Mouse (Mus musculus): Measurements from ENCODE around the gene Zer1. TPM values are rescaled to one million over a fixed set of nuclear protein-coding genes. Genes with fewer than 3 reads are reported as not detected.

Gene Zer1
- total RNA-seq, 2 experiments from 2014 or later: 80.8 to 88.0 TPM

DNA sequence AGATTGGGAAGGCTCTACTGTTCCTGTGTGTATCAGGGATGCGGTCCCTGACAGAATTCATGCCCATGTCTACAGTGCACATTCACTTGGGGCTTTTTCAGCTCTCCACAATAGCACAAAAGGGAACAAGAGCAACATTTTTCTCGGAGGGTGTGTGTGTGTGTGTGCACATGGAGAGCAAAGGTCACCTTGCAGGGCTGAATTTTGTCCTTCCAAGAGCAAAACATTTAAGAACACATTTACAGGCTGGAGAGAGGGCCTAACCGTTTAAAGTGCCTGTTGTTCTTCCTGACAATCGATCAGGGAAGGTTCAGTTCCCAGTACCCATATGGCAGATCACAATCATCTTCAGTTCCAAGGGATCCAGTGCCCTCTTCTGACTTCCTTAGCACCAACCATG is 5.8 kb upstream of the Zer1 start:
- intact Hi-C loops (cut with DNase I): no loop called here

DNA sequence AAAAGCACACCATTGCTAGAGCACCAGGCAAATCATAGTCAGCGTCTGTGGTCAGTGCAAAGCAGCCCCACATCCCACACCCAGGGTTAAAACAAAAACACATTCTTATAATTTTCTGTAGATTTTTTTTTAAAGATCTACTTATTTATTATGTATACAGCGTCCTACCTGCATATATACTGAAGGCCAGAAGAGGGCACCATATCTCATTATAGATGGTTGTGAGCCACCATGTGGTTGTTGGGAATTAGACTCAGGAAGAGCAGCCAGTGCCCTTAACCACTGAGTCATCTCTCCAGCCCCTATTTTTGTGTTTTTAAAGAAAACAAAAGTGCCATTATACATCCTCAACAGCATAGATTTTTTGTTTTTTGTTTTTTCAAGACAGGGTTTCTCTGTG is 4.4 kb upstream of the Zer1 start:
- no peak for DNase-seq
- intact Hi-C loops (cut with DNase I): no loop called here

More for the DNA sequence above, 5.8 kb upstream of the Zer1 start:
- DNase-seq: no peak

DNA sequence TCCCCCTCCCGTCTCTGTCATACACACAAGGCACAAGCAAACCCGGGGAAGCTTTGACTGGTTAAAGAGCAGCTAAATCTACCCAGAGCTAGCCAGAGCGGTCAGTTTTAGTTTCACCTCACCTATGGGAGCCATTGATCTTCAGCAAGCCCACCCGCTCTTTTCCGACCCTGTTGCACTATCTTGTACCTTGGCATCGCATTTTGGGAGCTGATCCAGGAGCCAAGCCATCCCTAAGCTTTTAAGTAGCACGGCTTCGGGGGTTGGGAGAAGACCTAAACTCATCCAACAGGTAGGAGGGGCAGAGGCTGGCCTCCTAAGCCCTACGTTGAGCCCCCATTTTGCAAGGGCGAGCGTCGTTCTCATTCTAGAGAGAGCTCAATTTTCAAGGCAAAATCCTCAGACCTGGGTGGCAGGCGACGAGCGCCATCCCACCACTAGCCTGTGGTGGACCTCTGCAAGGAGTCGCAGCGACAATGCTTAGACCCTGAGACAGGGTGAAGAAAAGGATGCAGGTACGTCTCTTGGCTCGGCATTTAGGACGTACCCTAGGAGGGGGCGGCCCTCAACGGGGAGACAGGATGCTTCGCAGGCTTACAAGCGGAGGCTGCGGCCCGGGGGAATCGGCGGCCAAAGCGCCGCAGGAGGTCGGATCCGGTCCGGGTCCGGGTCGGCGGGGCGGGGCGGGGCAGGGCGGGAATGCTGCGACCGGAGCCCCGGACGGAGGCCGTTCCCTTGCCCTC is 485 bp downstream of the Zer1 start:
- DNase-seq: peak; percentile 19
- intact Hi-C loops (cut with DNase I): no loop called here

DNA sequence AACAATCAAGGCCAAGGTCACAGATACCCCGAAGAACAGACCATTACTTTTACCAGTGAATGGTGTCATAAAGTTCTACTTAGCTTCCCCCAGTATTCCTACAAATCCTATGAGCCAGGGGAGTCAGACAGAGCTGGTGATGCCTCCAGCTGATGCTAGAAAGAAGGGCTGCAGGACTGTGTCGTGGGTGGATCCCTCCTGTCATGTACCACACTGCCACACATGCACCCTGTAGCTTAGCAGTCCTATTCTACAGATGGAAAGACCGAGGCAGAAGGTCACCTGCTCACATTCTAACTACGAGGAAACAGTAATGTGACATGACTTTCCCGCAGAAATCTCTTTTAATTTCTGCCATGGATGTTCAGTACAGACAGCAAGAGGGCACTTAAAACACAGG is 1.6 kb downstream of the Zer1 start:
- intact Hi-C loops (cut with DNase I): no loop called here
- no peak for DNase-seq

DNA sequence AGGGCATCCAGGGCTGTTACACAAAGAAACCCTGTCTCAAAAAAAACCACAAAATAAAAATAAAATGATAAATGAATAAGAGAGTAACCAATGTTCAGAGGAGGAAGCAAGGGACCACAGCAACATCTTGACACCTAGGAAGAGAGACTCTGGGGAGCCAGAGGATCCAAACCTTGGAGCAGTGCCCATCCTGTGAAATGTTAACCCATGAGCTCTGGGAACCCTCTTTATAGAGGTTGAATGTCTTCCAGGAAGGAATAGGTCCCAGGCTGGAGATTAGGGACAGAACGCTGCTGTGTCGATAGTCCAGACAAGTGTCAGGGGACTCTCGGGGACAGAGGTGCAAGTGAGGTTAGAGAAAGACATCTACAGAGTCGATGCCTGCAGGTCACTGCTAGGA is 4.1 kb downstream of the Zer1 start:
- DNase-seq: no peak
- intact Hi-C loops (cut with DNase I): no loop called here

DNA sequence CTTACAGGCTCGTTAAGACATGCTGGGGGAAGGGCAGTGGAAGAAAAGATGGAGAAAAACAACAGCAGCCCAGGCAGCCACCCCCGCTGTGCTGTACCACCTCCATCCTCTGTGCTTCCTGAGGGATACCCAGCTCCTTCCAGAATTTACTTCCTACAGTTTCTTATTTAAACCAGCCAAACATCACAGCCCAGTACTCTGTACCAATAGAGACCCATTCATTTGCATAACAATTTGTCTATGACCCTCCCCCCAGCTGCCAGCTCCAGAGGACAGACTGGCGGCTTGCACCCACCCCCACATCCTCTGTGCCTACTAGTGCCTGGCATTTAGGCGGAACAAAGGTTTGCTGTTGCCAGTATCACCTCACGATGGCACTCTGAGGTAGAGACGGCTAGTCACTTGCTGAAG is 4.7 kb downstream of the Zer1 start:
- no peak for DNase-seq
- intact Hi-C loops (cut with DNase I): no loop called here

DNA sequence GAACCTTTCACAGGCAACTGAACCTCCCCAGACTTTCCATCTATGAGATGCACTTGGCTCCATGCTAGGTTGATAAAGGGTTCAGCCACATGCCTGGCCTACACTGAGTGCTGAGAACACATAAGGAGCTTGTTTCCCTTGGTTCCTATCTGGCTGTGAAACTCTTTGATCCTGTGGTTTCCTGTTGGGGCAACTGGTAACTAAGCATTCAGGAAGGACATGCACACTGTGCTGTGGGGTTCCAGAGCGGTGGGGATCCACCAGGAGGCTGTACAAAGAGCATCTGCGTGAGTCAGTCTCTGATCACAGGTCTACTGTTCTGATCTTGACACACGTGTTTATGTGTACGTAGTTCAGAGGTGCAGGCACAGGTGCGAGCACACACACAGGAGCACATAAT is 11.8 kb downstream of the Zer1 start:
- intact Hi-C loops (cut with DNase I): no loop called here
- no peak for DNase-seq

DNA sequence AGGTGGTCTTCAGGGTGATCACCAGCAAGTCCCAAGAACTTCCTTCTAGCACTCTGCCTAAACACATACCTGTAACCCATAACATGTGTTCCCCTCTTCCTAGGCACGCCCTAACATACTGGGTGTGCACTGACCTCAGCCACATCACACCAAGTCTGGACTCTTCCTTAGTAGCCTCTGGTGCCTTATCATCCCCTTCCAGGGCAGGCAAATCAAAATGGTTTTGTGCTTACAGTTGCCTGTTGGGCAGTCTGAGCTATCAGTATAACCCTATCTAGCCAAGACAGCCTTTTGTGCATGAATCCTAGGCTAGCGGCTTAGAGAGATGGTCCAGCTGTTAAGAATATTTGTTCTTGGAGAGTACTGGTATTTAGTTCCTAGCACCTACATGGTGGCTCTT is 12.9 kb downstream of the Zer1 start:
- intact Hi-C loops (cut with DNase I): no loop called here
- DNase-seq: no peak

DNA sequence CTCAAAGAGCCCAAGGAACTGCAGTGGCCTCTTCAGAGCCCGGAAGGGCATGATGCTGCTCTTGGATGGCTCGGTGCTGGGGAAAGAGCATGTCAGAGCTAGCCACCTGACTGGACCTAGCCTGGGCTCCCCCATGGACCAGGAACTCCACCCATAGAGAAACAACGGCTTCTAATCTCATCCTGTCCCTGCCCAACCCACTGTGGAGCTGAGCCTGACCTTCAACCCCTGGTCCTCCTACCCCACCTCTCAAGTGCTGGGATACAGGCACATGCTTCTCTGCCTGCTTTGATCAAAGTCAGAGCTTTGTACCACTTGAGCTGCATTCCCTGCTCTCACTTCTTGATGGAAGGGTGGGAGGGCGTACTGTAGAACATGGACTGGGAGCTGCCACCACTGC is 16.1 kb downstream of the Zer1 start:
- no peak for DNase-seq
- intact Hi-C loops (cut with DNase I): no loop called here

DNA sequence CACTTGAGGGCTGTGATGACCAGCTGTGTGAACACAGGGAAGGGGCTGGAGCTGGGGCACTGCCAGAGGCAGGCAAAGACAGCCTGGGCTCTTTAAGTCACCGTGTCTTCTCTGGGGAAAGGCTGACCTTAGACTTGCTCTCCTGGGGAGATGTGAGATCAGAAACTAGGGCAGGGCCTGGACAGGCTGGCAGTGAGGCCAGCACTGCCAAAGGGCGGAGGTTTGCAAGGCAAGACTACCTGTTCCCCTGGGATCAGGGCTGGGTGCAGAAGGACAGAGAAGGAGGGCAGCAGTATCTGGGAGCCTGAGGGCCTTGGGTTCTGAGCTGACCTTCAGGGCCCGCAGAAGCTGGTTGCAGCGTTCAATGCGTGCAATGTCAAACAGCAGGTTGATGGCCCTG is 16.7 kb downstream of the Zer1 start:
- intact Hi-C loops (cut with DNase I): no loop called here
- no peak for DNase-seq

DNA sequence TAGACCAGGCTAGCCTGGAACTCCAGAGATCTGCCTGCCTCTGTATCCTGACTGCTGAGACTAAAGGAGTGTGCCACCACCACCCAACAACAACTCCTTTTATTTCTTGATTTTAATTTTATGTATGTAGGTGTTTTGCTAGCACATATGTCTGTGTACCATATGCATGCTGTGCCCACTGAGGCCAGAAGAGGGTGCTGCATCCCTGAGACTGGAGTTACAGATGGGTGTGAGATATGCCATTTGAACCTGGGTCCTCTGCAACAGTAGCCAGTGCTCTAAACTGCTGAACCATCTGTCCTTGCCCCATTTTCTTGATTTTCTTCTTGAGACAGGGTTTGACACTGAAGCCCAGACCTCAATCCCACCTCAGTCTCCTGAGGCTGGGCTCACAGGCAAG is 18.0 kb downstream of the Zer1 start:
- DNase-seq: peak; percentile 46
- intact Hi-C loops (cut with DNase I): no loop called here

DNA sequence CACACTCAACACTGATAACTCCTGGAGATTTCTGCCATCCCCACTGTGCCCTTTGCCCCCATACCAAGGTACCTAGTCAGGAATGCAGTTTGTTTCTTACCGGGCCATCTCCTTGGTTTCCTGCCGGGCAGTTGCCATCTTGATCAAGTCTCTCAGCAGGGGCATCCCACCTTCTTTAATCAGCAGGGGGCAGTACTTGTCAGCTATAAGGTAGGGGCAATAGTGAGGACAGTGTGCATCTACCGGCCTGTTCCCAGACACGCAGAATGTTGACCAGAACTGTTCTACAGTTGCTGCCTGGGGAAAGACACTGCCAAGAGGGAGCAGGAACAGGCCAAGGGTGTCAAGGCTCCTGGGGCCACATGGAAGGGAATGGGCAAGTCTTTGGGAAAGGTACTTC is 24.2 kb downstream of the Zer1 start:
- DNase-seq: no peak
- intact Hi-C loops (cut with DNase I): no loop called here

DNA sequence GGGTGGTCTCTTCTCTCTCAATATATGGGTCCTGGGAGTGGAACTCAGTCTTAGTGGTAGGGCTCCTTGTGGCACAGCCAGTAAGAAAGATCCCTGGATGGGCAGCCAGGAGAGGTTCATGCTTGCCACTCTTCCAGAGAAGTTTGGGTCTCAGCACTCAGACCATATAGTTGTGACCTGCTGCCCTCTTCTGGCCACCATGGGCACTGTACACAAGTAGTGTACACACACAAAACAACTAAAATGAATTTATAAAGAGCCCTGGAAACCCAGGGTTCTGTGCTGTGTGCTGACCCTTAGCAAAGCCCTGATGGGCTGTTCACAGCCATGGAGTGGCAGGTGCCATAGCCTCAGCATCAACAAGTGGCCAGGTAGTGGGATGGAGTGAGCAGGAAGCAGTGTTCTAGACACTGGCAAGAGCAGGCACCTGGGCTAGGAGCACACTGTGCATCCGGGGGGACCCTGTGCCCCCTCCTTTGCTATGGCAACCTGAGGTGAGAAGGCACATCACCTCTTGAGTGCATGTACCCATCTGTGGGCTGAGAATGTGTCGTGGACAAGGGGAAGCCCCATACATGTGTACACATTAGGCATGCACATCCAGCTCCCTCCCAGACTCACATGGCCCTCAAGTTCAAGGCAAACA is 28.4 kb downstream of the Zer1 start:
- intact Hi-C loops (cut with DNase I): no loop called here
- peak; percentile 62 for DNase-seq

DNA sequence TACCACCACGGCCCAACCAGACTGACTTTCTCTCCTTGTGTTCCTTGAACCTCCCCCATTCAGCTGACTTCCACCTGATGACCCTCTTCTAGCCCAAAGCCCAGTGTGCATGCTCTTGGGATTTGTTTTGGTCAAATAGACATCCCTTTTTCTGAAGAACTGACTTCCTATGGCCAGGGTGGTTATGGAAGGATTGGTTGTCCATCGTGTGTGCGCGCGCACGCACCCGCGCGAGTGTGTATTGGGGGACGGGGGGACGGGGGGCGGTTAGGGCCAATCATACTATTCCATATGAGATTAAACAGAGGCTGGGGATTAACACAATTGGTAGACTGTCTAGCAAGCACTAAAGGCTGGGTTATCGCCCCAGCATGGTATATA is 30.2 kb downstream of the Zer1 start:
- intact Hi-C loops (cut with DNase I): no loop called here
- DNase-seq: peak; percentile 35

DNA sequence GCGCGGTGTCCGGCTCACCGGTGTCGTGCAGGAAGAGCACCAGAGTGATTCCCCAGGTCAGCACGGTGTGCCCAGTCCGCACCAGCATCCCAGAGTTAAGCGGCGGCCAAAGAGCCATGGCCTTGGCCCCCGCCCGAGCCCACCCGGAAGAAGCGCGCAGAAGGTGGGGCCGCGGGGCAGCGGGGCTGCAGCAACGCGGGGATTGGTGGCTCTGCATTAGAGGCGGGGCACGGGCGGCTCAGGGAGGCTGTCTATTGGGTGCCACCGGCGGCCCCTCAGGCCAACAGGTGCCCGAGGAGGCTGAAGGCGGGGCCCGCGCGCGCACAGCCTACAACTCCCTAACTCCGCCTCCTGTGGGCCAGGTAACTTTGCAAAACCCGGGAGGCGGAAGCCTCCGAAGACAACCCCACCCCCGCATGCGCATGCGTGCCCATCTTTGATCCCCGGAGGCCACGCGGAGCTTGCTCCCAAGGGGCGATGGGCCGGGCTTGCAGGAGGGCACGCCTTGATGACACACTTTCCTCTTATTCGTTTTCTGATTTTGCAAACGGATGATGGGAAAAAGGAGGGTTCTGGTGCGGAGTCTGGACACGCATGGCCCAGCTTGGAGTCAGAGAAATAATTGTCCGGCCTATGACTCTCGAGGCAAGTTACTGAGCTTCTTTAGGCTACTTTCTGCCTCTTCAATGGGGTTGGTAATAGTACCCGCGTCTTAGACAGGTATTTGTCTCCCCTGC is 30.7 kb downstream of the Zer1 start, which contains the start of gene Zdhhc12:
Zdhhc12 (minus strand) TSS at position 178 of the 737 bp plus-strand sequence.
- peak; percentile 94 for DNase-seq
- intact Hi-C loops (cut with DNase I): no loop called here

DNA sequence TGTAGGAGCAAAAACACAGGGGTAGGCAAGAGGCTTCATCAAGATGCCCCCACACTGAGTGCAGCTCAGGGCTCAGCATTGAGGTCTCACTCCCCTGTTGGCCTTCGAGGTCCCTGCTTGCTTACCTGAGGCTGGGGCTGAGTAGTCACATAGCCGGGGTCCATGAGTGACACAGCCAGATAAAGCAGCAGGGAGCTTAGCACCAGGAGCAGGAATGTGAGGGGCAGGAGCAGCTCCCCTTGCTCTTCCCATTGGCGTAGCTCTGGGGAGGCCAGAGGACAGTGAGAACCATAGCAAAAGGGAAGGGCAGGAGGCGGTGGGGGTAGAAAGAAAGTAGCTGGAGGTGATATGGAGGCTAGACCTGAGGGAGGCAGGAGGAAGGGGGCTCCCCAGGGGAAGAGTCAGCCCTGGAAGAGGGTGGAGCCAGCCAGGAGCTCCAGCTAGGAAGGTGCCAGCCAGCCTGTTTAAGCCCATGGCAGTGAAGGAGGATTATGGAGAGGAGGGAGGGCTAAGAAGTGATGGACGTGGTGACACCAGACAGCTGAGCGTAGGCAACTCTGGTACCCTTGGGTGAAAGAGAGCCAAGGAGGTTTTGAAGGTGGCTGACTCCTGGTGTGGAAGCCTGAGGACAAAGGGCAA is 32.0 kb downstream of the Zer1 start:
- no peak for DNase-seq
- intact Hi-C loops (cut with DNase I): no loop called here

DNA sequence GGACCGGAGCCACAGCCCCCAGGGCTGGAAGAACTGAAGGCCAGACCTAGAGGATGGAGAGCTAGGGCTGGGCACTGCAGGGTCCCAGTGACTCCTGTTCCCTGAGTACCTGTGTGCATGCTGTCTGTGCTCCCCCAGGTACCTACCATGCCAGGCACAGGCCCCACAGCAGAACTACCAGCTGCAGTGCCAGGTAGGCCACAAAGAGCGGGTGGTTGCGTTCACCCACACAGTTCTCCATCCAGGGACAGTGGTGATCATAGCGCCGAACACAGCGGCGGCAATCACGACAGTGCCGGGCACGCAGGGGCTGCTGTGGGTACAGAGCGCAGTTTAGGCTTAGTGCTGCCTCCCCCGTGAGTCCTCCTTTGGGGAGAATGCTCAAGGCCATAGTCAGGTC is 32.9 kb downstream of the Zer1 start:
- DNase-seq: no peak
- intact Hi-C loops (cut with DNase I): no loop called here

DNA sequence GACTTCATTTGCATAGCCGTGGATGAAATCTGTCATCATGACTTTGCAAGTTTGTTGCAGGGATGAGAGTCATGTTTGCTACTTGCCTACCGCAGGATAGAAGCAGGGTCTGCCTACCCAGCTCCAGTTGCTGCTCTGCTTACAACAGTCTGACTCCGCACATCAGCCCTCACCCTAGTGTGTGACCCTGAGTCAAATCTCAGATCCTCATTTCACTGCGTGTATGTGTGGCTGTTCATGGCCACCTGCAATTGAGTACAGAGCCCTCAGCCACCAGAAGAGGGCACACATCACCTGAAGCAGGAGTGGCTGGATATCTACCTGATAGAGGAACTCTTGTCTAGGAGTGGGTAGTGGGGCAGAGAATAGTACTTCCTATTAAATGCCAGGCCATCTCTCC is 37.1 kb downstream of the Zer1 start:
- DNase-seq: no peak
- intact Hi-C loops (cut with DNase I): no loop called here

DNA sequence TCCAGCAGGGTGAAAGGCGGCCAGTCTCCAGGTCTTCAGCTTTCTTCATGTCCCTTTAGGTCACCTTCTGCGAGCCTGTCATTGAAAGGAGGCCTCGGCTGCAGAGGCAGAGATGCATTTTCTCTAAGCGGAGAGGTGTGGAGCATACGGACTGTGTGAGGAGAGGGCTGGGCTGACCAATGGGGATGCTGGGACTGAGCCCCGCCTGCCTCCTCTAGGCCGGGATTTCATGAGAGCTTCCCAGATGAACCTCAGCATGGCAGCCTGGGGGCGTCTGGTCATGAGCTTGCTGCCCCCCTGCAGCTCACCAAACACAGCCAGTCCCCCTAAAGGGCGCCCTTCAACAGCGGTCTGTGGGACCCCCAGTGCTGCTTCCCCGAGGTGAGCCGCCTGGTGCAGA is 39.8 kb downstream of the Zer1 start:
- intact Hi-C loops (cut with DNase I): no loop called here
- no peak for DNase-seq

DNA sequence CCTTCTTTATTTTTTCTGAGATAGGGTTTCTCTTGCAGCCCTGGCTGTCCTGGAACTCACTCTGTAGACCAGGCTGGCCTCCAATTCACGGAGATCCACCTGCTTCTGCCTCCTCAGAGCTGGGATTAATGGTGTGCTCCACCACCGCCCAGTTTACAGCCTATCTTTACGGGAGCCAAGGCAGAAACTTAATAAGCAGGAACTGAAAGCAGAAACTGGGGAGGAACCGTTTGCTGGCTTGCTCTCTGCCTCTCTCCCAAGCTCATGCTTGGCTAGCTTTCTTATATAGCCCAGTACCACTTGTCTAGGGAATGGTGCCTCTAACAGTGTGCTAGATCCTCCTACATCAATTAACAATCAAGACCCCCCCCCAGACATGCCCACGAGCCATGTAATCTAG is 40.3 kb downstream of the Zer1 start:
- intact Hi-C loops (cut with DNase I): no loop called here

DNA sequence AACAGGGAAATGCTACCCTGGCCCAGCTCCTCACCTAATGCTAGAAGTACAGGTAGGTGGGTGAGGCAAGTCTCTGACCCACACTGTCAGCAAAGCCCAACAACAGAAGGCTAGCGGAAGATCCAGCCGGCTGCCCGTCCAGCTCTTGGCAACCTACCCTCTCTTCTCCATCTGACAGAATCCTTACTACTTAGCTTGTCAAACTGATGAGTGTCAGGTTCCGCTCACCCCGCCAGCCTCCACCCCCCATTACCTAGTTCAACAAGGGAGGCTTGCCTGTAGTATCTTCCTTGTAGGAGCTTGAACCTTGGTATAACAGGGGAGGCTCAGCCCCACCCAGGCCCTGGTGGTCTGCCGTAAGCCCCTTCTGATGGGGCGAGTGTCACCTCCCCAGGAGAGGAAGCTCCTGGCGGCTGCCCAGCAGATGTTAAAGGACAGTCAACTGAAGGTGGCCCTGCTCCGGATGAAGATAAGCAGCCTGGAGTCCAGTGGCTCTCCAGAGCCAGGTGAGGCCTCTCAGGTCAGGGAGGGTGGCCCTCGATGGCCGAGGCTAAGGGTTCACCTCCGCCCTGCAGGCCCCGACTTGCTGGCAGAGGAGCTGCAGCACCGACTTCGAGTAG is 44.1 kb downstream of the Zer1 start:
- DNase-seq: no peak
- intact Hi-C loops (cut with DNase I): no loop called here

More for the DNA sequence above, 40.3 kb downstream of the Zer1 start:
- DNase-seq: no peak
